22 mouse cellular contexts compared by ENCODE assay signal in the genomic region with DNA sequence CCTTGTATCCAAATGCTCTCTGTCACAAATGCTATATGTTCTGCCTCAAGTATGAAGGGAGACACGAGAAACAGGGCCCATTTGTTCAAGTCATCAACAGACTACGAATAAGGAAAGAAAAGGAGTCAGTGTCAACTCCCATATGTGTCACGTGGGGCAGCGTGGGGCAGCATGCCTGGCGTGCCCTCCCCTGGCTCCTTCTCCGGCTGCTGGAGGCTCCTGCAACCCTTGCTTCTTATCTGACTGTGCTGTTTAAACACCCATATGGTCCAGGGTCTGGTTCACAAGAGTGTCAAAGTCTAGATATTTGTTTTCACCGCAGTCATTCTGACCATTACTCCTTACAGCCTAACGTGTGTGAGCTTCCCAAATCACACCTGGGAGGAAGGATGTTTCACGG. TPM values are rescaled to one million over a fixed set of nuclear protein-coding genes. Genes with fewer than 3 reads are reported as not detected.
"Had no signal": no experiment of that assay in that cellular context is flagged by ENCODE, and none has a peak within 500 bp of the region (broad histone marks: within the 10 kb centered on the region; RNA-seq: fewer than 3 reads in every experiment).

No protein-coding gene starts in this region.

- H3K4me3 ChIP-seq: kidney, embryonic 15.5 days; left cerebral cortex, adult 2 months; liver, embryonic 12.5 days; liver, embryonic 15.5 days; lung, embryonic 15.5 days; neural tube, embryonic 12.5 days; neural tube, embryonic 15.5 days had no signal

- H3K4me2 ChIP-seq: kidney, embryonic 15.5 days; liver, embryonic 12.5 days; liver, embryonic 15.5 days; lung, embryonic 15.5 days; midbrain, embryonic 11.5 days; neural tube, embryonic 12.5 days; neural tube, embryonic 15.5 days had no signal

- H3K27ac ChIP-seq: kidney, embryonic 15.5 days; left cerebral cortex, adult 2 months; liver, embryonic 12.5 days; liver, embryonic 15.5 days; lung, embryonic 15.5 days; neural tube, embryonic 12.5 days; neural tube, embryonic 15.5 days had no signal

- H3K36me3 ChIP-seq: liver, embryonic 15.5 days; lung, embryonic 15.5 days; neural tube, embryonic 12.5 days; neural tube, embryonic 15.5 days had no signal

- H3K9ac ChIP-seq: kidney, embryonic 15.5 days; liver, embryonic 12.5 days; liver, embryonic 15.5 days; lung, embryonic 15.5 days; neural tube, embryonic 12.5 days; neural tube, embryonic 15.5 days had no signal

- ATAC-seq: liver, embryonic 12.5 days had no signal

- H3K27me3 ChIP-seq: lung, embryonic 15.5 days; neural tube, embryonic 12.5 days; neural tube, embryonic 15.5 days had no signal

- DNase-seq: kidney, adult 11 months; kidney, adult 8-10 months; kidney, postnatal 10 days; kidney, postnatal 36 days; layer of hippocampus, postnatal 36 days; lung, adult 18-20 months; lung, postnatal 10 days; lung, postnatal 36 days; midbrain, embryonic 14.5 days; right cerebral cortex, adult 18-20 months; right cerebral cortex, postnatal 14 days; right cerebral cortex, postnatal 4 days; thymus, postnatal 25 days had no signal

- H3K9me3 ChIP-seq: kidney, embryonic 15.5 days; liver, embryonic 12.5 days; liver, embryonic 15.5 days; lung, embryonic 15.5 days; neural tube, embryonic 12.5 days; neural tube, embryonic 15.5 days had no signal

RNA-seq across cellular contexts. Expression of a gene that starts 40.4 kb away (rescaled TPM):
- total RNA-seq: layer of hippocampus, postnatal 36 days; midbrain, postnatal 0 days had no signal
